Mouse (Mus musculus) left cerebral cortex, adult 8-10 months (tissue): ENCODE measurements around the gene Vmn1r69. TPM values are rescaled to one million over a fixed set of nuclear protein-coding genes. Genes with fewer than 3 reads are reported as not detected.

ENCODE experiments used
- DNase-seq, 2 experiments: peaks; one replicate each; pipeline ENCODE4 v3.0.0; 2022; ENCODE audit warnings: low spot score in 2 of 2
- total RNA-seq, 4 experiments: library from RNA; stranded (reverse); gene quantifications; 2 replicates each; pipeline ENCODE4 v1.2.4; 2022

Gene Vmn1r69
- not detected for total RNA-seq

DNA sequence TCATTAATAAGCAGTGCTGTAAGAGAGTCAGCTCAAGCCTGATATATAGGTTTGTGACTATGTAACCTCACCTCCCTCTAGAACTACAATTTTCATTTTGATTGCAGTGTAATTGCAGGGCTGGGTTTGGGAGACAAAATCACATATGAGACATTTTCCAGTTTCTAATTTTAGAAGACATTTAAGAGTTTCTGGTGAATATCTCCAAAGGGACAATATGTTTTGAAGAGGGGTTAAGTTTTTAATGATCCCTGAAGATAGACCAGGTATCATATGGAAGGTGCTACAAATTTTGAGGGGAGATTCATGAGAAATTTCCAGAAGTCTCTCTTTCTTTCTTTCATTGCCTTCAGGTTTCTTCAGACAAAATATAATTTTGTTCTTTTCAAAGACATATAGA, at the start of gene Vmn1r69:
Vmn1r69 (minus strand) TSS at position 101 of the 400 bp plus-strand sequence.
- no peak for DNase-seq

DNA sequence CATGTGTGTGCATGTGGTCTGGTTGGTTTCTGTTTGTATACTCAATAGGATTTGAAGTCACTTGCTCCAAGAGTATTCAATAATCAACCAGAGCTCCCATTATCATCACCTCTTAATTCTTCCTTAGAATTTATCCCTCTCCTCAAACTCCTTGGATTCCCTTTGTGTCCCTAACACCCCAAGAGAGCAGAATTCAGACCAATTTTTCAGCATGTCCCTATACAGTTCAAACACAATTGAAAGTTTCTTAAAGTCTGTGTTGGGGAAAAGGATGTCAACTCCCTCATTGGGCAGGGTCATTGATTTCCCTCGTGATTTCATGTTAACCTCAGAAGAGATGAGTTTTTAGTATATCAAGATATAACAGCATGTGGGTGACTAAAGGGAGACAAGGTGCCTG, 17.8 kb upstream of the Vmn1r69 start, which contains the start of gene Vmn1r70:
Vmn1r70 (plus strand) TSS at position 301 of the 400 bp plus-strand sequence.
- DNase-seq: no peak

DNA sequence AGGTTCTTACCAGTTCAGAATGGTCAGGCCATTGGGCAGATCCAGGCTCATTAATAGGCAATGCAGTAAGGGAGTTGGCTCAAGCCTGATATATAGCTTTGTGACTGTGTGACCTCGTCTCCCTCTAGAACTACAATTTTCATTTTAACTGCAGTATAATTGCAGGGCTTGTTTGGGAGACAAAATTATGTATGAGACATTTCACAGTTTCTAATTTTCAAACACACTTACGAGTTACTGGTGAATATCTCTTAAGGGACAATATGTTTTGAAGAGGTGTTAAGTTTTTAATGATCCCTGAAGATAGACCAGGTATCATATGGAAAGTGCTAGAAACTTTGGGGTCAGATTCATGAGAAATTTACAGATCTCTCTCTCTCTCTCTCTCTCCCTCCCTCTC, 55.1 kb downstream of the Vmn1r69 start, which contains the start of gene Vmn1r68:
Vmn1r68 (minus strand) TSS at position 101 of the 400 bp plus-strand sequence.
- no peak for DNase-seq

Other genes starting within 250 kb of the Vmn1r69 start
- gene Vmn1r67, start 170.3 kb downstream of the Vmn1r69 start, total RNA-seq: not detected
- gene Zik1, start 118.3 kb downstream of the Vmn1r69 start, total RNA-seq: 10 to 100 TPM; 15.0 to 18.0 (median 16.5) TPM
- gene Vmn1r68, start 55.2 kb downstream of the Vmn1r69 start, total RNA-seq: not detected
- not detected for gene Vmn1r70, start 17.9 kb upstream of the Vmn1r69 start, total RNA-seq
- gene Nlrp4b, start 74.1 kb upstream of the Vmn1r69 start, total RNA-seq: not detected
- gene Vmn1r71, start 140.7 kb upstream of the Vmn1r69 start, total RNA-seq: not detected